Mouse (Mus musculus) neural tube, embryonic 14.5 days (tissue): ENCODE measurements around the gene Parvb. TPM values are rescaled to one million over a fixed set of nuclear protein-coding genes. Genes with fewer than 3 reads are reported as not detected.

Experiments used
- ATAC-seq: fragments of 200-750 bp; cut with Nextera tagmentation; 2 replicates; pipeline ENCODE4 v1.8.0; 2017; ENCODE audit warnings: low read depth, mild to moderate bottlenecking, moderate TSS enrichment, moderate library complexity
- H3K27ac ChIP-seq: fragments of 300-500 bp; sonication (generic); 2 replicates; pipeline ENCODE4 v1.5.1; 2014; ENCODE audit warnings: low read depth, mild to moderate bottlenecking, control low read depth, low read length, moderate library complexity, mixed read lengths
- H3K27me3 ChIP-seq: fragments of 300-500 bp; sonication (generic); 2 replicates; pipeline ENCODE4 v1.6.1; 2014; ENCODE audit warnings: low read length; ENCODE audit not compliant: control insufficient read depth, insufficient read depth
- H3K36me3 ChIP-seq: fragments of 300-500 bp; sonication (generic); 2 replicates; pipeline ENCODE4 v1.6.1; 2014; ENCODE audit warnings: low read length, mixed read lengths; ENCODE audit not compliant: control insufficient read depth, insufficient read depth
- H3K4me1 ChIP-seq: fragments of 300-500 bp; sonication (generic); 2 replicates; pipeline ENCODE4 v1.6.1; 2014; ENCODE audit warnings: low read length; ENCODE audit not compliant: control insufficient read depth, insufficient read depth
- H3K4me2 ChIP-seq: fragments of 300-500 bp; sonication (generic); 2 replicates; pipeline ENCODE4 v1.6.1; 2014; ENCODE audit warnings: mild to moderate bottlenecking, low read depth, low read length, control low read depth
- H3K4me3 ChIP-seq: fragments of 300-500 bp; sonication (generic); 2 replicates; pipeline ENCODE4 v1.5.1; 2014; ENCODE audit warnings: low read depth, low read length, control low read depth, mixed read lengths
- H3K9ac ChIP-seq: fragments of 300-500 bp; sonication (generic); replicated peaks from 2 replicates; pipeline ENCODE4 v1.6.1; 2014; ENCODE audit warnings: low read depth, mild to moderate bottlenecking, control low read depth, low read length, mixed read lengths
- H3K9me3 ChIP-seq: fragments of 300-500 bp; sonication (generic); 2 replicates; pipeline ENCODE4 v1.6.1; 2016; ENCODE audit warnings: low read length; ENCODE audit not compliant: control insufficient read depth
- WGBS: fragments of 180-500 bp; shearing (Covaris S2); extraction: QIAGEN DNeasy Blood & Tissue Kit; methylation state at CpG from one replicate; pipeline ENCODE4 v1.1.7; 2014; 5-methylcytosine and 5-hydroxymethylcytosine counted together
- polyA plus RNA-seq: library from polyadenylated mRNA; unstranded; fragments of >200 nt; fragmentation: Nextera tagmentation; extraction: Ambion mirVana; gene quantifications from 2 replicates; pipeline ENCODE4 v1.2.1, GENCODE M21; 2014

Gene Parvb
- polyA plus RNA-seq, 1 experiment from 2014 or later = 3.3 TPM

- H3K9me3 ChIP-seq = no peaks in the 10 kb centered on the region
- no peaks in the 10 kb centered on the region for H3K36me3 ChIP-seq
- no peak overlapping the region for H3K27ac ChIP-seq
- no peaks in the 10 kb centered on the region for H3K27me3 ChIP-seq
- no peak overlapping the region for H3K9ac ChIP-seq
- H3K4me1 ChIP-seq = peaks cover 9% of the 10 kb centered on the region
- H3K4me3 ChIP-seq = no peak overlapping the region
- 18% methylated on average over 18 of the region's 18 CpGs for WGBS
- no peak overlapping the region for H3K4me2 ChIP-seq
- ATAC-seq = no peak
Observed at GRCm38 (mm10) chr15:84314420-84315080, 82.7 kb downstream of the Parvb start.

- Histone ChIP-seq H3K27me3 (no peaks in the 10 kb centered on the region), H3K9me3 (no peaks in the 10 kb centered on the region), H3K9ac (no peak overlapping the region), H3K4me2 (no peak overlapping the region), H3K4me1 (peaks cover 9% of the 10 kb centered on the region), H3K36me3 (no peaks in the 10 kb centered on the region), H3K4me3 (no peak overlapping the region), H3K27ac (no peak overlapping the region)
- WGBS = 46% methylated on average over 15 of the region's 15 CpGs
- ATAC-seq = no peak
Observed at GRCm38 (mm10) chr15:84315276-84316046, 83.6 kb downstream of the Parvb start.

- 88% methylated on average over 4 of the region's 4 CpGs for WGBS
- Histone ChIP-seq H3K27me3 (no peaks in the 10 kb centered on the region), H3K36me3 (no peaks in the 10 kb centered on the region), H3K27ac (no peak overlapping the region), H3K4me1 (peaks cover 4% of the 10 kb centered on the region), H3K9me3 (no peaks in the 10 kb centered on the region), H3K9ac (no peak overlapping the region), H3K4me2 (no peak overlapping the region), H3K4me3 (no peak overlapping the region)
- no peak for ATAC-seq
Observed at GRCm38 (mm10) chr15:84319393-84319792, 87.5 kb downstream of the Parvb start.

GRCm38 (mm10) chr15:84321544-84322174 lies 89.8 kb downstream of the Parvb start:
- ATAC-seq = no peak
- WGBS = 83% methylated on average over 8 of the region's 8 CpGs

GRCm38 (mm10) chr15:84323966-84324869 lies 92.4 kb downstream of the Parvb start, which contains the start of gene Parvg:
Gene Parvg, plus strand, starts transcription at chr15:84324026.
- Histone ChIP-seq H3K27me3 (no peaks in the 10 kb centered on the region), H3K9me3 (no peaks in the 10 kb centered on the region), H3K36me3 (no peaks in the 10 kb centered on the region), H3K4me2 (no peak within 1 kb of the TSS), H3K9ac (no peak within 1 kb of the TSS), H3K27ac (no peak within 1 kb of the TSS), H3K4me3 (no peak within 1 kb of the TSS), H3K4me1 (no peaks in the 10 kb centered on the region)
- ATAC-seq = no peak
- 86% methylated on average over 10 of the region's 10 CpGs for WGBS

More at GRCm38 (mm10) chr15:84321544-84322174, 89.8 kb downstream of the Parvb start:
- no peak overlapping the region for H3K27ac ChIP-seq
- no peaks in the 10 kb centered on the region for H3K4me1 ChIP-seq
- H3K9ac ChIP-seq = no peak overlapping the region
- H3K9me3 ChIP-seq = no peaks in the 10 kb centered on the region
- no peak overlapping the region for H3K4me3 ChIP-seq
- no peak overlapping the region for H3K4me2 ChIP-seq
- H3K27me3 ChIP-seq = no peaks in the 10 kb centered on the region
- no peaks in the 10 kb centered on the region for H3K36me3 ChIP-seq

DNA sequence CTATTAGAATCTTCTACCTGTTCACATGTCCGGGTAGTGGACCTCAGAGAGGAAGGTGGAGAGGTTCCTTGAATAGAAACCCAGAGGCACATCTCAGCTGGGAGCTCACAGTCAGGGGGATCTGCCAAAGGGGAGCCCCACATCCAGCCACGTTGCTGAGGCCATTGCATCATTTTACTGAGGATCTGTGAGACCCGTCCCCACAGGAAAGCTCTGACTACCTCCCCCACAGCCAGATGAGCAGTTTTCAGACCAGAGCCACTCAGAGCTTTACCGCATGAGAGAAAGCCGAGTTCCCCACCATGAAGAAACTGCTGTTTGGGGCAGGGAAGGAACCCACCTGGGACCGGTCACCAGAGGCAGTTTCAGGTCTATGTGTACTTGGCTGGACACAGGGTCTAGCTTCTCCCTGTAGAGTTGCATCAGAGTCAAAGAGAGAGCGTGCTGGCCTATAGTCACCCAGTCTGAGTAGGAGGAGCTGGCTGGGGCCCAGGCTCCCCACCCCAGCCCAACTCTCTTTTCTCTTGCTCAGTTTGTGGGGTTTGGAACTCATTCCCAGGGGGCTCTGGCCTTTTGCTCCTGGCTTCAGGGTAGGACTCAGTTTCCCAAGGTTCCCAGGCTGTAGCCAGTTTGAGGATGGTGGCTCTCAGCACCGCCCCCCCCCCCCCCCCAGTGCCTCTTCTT lies 93.2 kb downstream of the Parvb start:
- H3K27me3 ChIP-seq = no peaks in the 10 kb centered on the region
- no peak overlapping the region for H3K27ac ChIP-seq
- no peak overlapping the region for H3K9ac ChIP-seq
- no peak overlapping the region for H3K4me3 ChIP-seq
- no peak for ATAC-seq
- WGBS = 76% methylated on average over 7 of the region's 8 CpGs
- H3K36me3 ChIP-seq = no peaks in the 10 kb centered on the region
- no peaks in the 10 kb centered on the region for H3K9me3 ChIP-seq
- H3K4me2 ChIP-seq = no peak overlapping the region
- H3K4me1 ChIP-seq = no peaks in the 10 kb centered on the region

DNA sequence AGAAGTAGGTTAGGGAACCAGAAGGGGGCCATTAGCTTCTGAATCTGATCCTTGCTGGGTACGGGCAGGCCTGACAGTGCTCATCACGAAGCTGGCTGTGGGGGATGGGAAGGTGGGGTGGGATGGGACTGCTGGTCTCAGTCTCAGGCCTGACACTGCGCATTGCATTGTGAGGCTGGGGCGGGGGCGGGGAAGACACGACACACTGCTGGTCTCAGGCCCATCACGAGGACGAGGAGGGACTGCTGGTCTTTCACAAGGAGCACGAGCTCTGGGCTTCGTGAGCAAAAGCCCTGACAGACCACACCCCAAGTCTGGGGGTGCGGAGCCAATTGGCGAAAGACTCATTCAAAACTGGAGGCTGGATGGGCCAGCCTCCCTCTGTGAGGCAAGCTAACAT lies 93.9 kb downstream of the Parvb start:
- no peak overlapping the region for H3K9ac ChIP-seq
- no peaks in the 10 kb centered on the region for H3K27me3 ChIP-seq
- ATAC-seq = no peak
- 51% methylated on average over 12 of the region's 12 CpGs for WGBS
- no peak overlapping the region for H3K4me3 ChIP-seq
- no peaks in the 10 kb centered on the region for H3K36me3 ChIP-seq
- no peak overlapping the region for H3K27ac ChIP-seq
- H3K4me1 ChIP-seq = no peaks in the 10 kb centered on the region
- H3K9me3 ChIP-seq = no peaks in the 10 kb centered on the region
- H3K4me2 ChIP-seq = no peak overlapping the region

DNA sequence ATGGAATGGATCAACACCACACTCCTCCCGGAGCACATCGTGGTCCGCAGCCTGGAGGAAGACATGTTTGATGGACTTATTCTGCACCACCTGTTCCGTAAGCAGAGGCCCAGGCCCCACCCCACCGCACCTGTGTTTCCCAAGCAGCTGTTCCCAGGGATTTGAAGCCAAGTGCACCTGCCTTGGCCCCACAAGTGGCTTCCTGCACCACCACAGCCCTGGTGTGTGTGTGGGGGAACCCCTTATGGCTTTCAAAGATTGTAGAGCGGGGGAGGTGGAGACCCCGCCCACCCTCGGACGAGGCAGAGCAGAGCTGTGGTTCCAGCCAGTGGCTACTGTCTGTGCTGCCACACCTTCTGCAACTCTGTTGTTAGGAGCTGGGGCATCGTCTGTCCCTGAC lies 97.0 kb downstream of the Parvb start:
- WGBS = 82% methylated on average over 10 of the region's 10 CpGs
- ATAC-seq = no peak

More for the DNA sequence above, 97.0 kb downstream of the Parvb start:
- Histone ChIP-seq H3K9ac (no peak overlapping the region), H3K4me1 (no peaks in the 10 kb centered on the region), H3K27me3 (no peaks in the 10 kb centered on the region), H3K4me3 (no peak overlapping the region), H3K4me2 (no peak overlapping the region), H3K9me3 (no peaks in the 10 kb centered on the region), H3K36me3 (no peaks in the 10 kb centered on the region), H3K27ac (no peak overlapping the region)
